Mouse (Mus musculus): Measurements from ENCODE around the gene Tctex1d1. TPM values are rescaled to one million over a fixed set of nuclear protein-coding genes. Genes with fewer than 3 reads are reported as not detected.

The Tctex1d1 gene
- total and polyA plus RNA-seq, 3 experiments, result not detected

DNA sequence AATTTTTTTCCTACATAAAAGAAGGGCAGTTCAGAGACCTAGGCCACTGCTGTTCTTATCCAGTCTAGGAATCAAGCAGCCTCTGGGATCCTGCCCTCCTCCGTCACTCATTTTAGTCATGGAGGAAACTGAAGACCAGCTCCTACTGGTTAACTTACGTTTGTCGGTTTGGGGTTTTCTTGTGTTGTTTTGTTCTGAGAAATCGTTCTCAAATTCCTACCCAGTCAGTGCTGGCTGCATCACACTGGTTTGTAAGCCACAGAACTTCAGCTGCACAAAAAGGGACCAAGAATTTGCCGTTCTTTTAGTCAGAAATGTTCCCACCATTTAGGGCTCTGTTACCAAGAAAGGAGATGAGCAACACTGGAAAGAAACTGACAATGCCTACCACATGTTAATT is 11.0 kb downstream of the Tctex1d1 start:
- H3K36me3 ChIP-seq (ENCODE audit: control insufficient read depth in 1 of 2, insufficient read depth in 2 of 2, low read length in 2 of 2), result no peaks in the 10 kb centered on the region; a peak in 1 of 4 replicates
- no peak overlapping the region for H3K4me3 ChIP-seq (ENCODE audit: control insufficient read depth in 1 of 2, insufficient read depth in 1 of 2, low read depth in 2 of 2, low read length in 2 of 2)
- no peak for DNase-seq (ENCODE audit: low read depth, low spot score)
- no peaks in the 10 kb centered on the region; a peak in 1 of 4 replicates for H3K4me1 ChIP-seq (ENCODE audit: control insufficient read depth in 1 of 2, insufficient read depth in 2 of 2, low read length in 2 of 2)
- no peak overlapping the region for H3K27ac ChIP-seq (ENCODE audit: control insufficient read depth, low read depth, low read length)
- H3K79me2 ChIP-seq (ENCODE audit: control insufficient read depth, insufficient read depth, low read length, poor library complexity), result no peaks in the 10 kb centered on the region
- H3K9me3 ChIP-seq (replicated peaks; ENCODE audit: insufficient read depth, low read length), result no peaks in the 10 kb centered on the region
- no peak for TF ChIP-seq POLR2A (IDR thresholded peaks at IDR 0.05; ENCODE audit: control insufficient read depth in 1 of 2, insufficient read depth in 1 of 2, low read depth in 1 of 2, low read length in 2 of 2, poor library complexity in 1 of 2)
- no peak for TF ChIP-seq USF2 (IDR thresholded peaks at IDR 0.05; ENCODE audit: borderline replicate concordance in 1 of 2, insufficient read depth in 1 of 2, low read depth in 1 of 2, low read length in 2 of 2)
- no peak for TF ChIP-seq RCOR1 (IDR thresholded peaks at IDR 0.05; ENCODE audit: low read depth, low read length)
- TF ChIP-seq MEF2A (IDR thresholded peaks at IDR 0.05; ENCODE audit: extremely low read depth, insufficient replicate concordance, low read depth, low read length, poor library complexity, severe bottlenecking), result no peak
- no peak for TF ChIP-seq RAD21 (IDR thresholded peaks at IDR 0.05; ENCODE audit: low read depth, low read length)
- TF ChIP-seq NELFE (IDR thresholded peaks at IDR 0.05; ENCODE audit: low read depth, low read length), result no peak
- TF ChIP-seq MXI1 (IDR thresholded peaks at IDR 0.05; ENCODE audit: low read depth, low read length), result no peak
- TF ChIP-seq MAX (IDR thresholded peaks at IDR 0.05; ENCODE audit: low read length), result no peak
- 0 out of 4 replicates have a peak, but pooled peaks cover 0 to 1% of the 10 kb centered on the region in 2 experiments for H3K27me3 ChIP-seq (ENCODE audit: control insufficient read depth in 1 of 2, insufficient read depth in 2 of 2, low read length in 2 of 2)
- H3K9ac ChIP-seq (ENCODE audit: control insufficient read depth, low read depth, low read length, poor library complexity, severe bottlenecking), result no peak overlapping the region

DNA sequence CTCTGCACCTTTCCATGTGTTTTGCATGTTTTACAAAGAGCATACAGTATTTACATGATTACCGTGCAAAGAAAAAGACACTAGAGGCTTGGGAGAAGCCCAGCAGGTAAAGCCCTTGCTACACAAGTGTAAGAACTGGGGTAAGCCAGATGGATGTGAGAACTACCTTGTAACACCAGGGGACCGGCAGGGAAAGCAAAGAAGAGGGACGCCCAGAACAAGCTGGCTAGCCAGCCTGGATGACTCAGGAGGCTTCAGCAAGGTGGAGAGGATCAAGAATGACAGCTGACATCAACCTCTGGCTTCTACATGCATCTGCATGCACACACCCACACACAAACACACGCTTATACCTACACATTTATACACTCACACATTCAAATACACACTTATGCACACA is 11.6 kb downstream of the Tctex1d1 start:
- no peaks in the 10 kb centered on the region for H3K79me2 ChIP-seq (ENCODE audit: control insufficient read depth, insufficient read depth, low read length, poor library complexity)
- DNase-seq (ENCODE audit: low read depth, low spot score), result no peak
- no peak overlapping the region for H3K27ac ChIP-seq (ENCODE audit: control insufficient read depth, low read depth, low read length)
- no peak overlapping the region for H3K4me3 ChIP-seq (ENCODE audit: control insufficient read depth in 1 of 2, insufficient read depth in 1 of 2, low read depth in 2 of 2, low read length in 2 of 2)
- H3K9me3 ChIP-seq (replicated peaks; ENCODE audit: insufficient read depth, low read length), result no peaks in the 10 kb centered on the region
- no peak overlapping the region for H3K9ac ChIP-seq (ENCODE audit: control insufficient read depth, low read depth, low read length, poor library complexity, severe bottlenecking)
- TF ChIP-seq MYB (IDR thresholded peaks at IDR 0.05; ENCODE audit: low read depth, low read length), result no peak
- TF ChIP-seq MEF2A (IDR thresholded peaks at IDR 0.05; ENCODE audit: extremely low read depth, insufficient replicate concordance, low read depth, low read length, poor library complexity, severe bottlenecking), result no peak
- TF ChIP-seq BHLHE40 (IDR thresholded peaks at IDR 0.05; ENCODE audit: borderline replicate concordance, low read depth, low read length), result no peak
- no peak for TF ChIP-seq ZKSCAN1 (IDR thresholded peaks at IDR 0.05; ENCODE audit: low read depth, low read length)
- TF ChIP-seq EP300 (IDR thresholded peaks at IDR 0.05; ENCODE audit: low read depth in 1 of 2, low read length in 2 of 2), result no peak
- no peak for TF ChIP-seq ZMIZ1 (IDR thresholded peaks at IDR 0.05; ENCODE audit: low read depth, low read length)
- no peak for TF ChIP-seq RAD21 (IDR thresholded peaks at IDR 0.05; ENCODE audit: low read depth, low read length)
- no peak for TF ChIP-seq RCOR1 (IDR thresholded peaks at IDR 0.05; ENCODE audit: low read depth, low read length)
- TF ChIP-seq POLR2A (IDR thresholded peaks at IDR 0.05; ENCODE audit: control insufficient read depth in 1 of 2, insufficient read depth in 1 of 2, low read depth in 1 of 2, low read length in 2 of 2, poor library complexity in 1 of 2), result no peak
- no peak for TF ChIP-seq CHD2 (IDR thresholded peaks at IDR 0.05; ENCODE audit: low read length)
- TF ChIP-seq ETS1 (IDR thresholded peaks at IDR 0.05; ENCODE audit: low read depth, low read length), result no peak
- TF ChIP-seq UBTF (IDR thresholded peaks at IDR 0.05; ENCODE audit: borderline replicate concordance, insufficient read depth, low read depth, low read length), result no peak
- no peak for TF ChIP-seq POLR2AphosphoS5 (IDR thresholded peaks at IDR 0.05; ENCODE audit: borderline replicate concordance, low read depth, low read length)
- no peaks in the 10 kb centered on the region; a peak in 1 of 4 replicates for H3K4me1 ChIP-seq (ENCODE audit: control insufficient read depth in 1 of 2, insufficient read depth in 2 of 2, low read length in 2 of 2)
- 0 out of 4 replicates have a peak, but pooled peaks cover 0 to 1% of the 10 kb centered on the region in 2 experiments for H3K27me3 ChIP-seq (ENCODE audit: control insufficient read depth in 1 of 2, insufficient read depth in 2 of 2, low read length in 2 of 2)
- no peaks in the 10 kb centered on the region; a peak in 1 of 4 replicates for H3K36me3 ChIP-seq (ENCODE audit: control insufficient read depth in 1 of 2, insufficient read depth in 2 of 2, low read length in 2 of 2)
